Mouse (Mus musculus): ENCODE data around the gene Crocc2.
A peak's percentile ranks its signal among the peaks of the same experiment; 100 is the strongest.

The Crocc2 gene

DNA sequence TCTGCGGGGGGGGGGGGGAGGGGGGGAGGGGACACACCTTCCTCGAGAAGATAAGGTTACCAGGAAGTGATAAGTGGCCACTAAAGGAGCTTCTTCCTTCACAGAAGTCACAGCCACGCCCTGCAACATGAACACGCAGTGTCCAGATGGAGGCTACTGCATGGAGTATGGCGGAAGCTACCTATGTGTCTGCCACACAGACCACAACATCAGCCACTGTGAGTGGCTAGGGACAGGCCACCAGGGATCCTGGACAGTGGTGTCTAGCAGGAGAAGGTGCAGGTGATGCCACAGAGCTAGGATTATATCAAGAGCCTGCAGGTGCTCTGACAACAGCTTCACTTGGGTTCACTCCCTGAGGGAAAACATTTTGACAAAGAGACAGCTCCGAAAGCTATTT lies 103.2 kb downstream of the Crocc2 start:
- no peak for DNase-seq (ENCODE audit: low read depth)

DNA sequence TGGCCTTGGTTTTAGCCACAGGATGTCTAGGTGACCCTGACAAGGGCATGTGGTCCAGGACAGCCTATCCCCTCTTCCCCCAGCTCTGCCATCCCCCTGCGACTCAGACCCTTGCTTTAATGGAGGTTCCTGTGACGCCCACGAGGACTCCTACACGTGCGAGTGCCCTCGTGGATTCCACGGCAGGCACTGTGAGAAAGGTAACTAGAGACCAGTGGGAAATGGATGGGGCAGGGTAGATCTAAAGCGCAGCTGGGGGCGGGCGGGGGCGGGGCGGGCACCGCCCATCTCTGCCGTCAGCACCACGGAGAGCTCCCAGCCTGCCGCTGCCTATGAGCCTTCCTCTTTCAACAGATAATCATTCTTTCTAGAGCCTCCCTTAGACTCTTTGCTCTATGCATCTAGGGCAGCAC lies 103.9 kb downstream of the Crocc2 start:
- DNase-seq (ENCODE audit: low read depth), result peak; percentile 46

DNA sequence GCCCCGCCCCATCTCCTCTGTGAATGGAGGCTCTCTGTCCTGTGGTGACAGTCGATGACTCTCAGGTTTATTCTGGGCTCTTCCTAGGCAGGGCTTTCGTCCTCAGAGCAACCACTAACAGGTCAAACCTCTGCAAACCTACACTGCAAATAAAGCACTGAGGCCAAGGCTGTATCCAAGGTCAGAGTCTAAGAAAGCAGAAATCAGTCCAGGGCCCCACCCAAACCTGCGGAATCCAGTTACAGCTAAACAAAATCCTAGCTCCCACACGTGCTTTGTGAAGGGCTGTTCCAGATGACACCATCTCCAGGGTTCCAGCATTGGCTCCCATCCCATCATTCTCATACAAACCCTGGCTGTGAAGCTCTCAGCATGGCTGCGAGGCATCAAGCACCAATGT lies 107.0 kb downstream of the Crocc2 start:
- no peak for DNase-seq (ENCODE audit: low read depth)

DNA sequence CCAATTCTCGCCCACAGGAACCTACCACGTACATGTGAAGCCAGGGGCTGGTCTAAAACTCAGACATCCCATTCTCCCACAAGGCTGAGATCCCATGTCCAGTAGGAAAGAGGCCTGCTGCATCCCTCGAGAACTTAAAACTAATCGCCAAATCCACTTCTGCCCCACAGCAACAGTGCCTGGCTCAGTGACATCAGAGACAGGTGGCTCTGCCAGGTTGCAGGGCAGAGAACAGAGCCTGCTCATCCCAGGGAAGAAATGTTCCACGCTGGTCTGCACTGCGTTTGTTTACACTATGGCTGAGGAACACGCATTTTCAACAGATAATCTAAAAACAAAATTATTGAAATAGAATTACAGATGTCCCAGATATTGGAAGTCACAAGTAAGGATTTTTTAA lies 108.5 kb downstream of the Crocc2 start:
- DNase-seq (ENCODE audit: low read depth), result no peak
